Mouse (Mus musculus) spleen, postnatal 36 days (tissue): ENCODE data around the gene Trim60.
A peak's percentile ranks its signal among the peaks of the same experiment; 100 is the strongest.
"Not testable (repeated sequence)": the region's sequence is repeated elsewhere in the genome, so short reads cannot be mapped to it uniquely, and the experiment has no call there.

Source experiments
- DNase-seq, 2 experiments: peaks; one replicate each; pipeline ENCODE4 v3.0.0; 2022; ENCODE audit warnings: low spot score in 2 of 2, mixed read lengths in 1 of 2

Trim60 gene

DNA sequence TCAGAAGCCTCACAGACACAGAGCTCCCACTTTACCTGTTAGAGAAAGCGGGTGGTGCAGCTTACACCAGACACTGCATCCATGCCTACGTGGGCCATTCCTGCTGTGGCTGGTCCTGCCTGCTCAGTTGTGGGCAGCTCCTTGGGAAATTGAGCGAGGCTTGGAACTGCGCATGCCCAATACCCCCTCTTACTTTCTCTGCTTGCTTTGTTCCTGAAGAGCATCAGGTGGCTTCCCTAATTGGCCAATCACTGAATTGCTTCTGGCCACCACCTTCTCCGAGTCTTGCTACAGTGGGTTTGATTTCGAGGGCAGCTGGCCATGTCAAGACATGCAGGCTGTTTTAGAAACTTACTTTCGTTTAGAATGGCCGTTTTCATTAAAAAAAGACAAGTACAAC lies at the start of gene Trim60, which contains the start of gene Trim61:
Trim60 (minus strand) TSS at position 162 of the 400 bp plus-strand sequence.
Trim61 (minus strand) TSS at position 101 of the 400 bp plus-strand sequence.
- no peak for DNase-seq

- DNase-seq: no peak
Observed at GRCm38 (mm10) chr8:65067694-65068472, 49.5 kb upstream of the Trim60 start.

DNA sequence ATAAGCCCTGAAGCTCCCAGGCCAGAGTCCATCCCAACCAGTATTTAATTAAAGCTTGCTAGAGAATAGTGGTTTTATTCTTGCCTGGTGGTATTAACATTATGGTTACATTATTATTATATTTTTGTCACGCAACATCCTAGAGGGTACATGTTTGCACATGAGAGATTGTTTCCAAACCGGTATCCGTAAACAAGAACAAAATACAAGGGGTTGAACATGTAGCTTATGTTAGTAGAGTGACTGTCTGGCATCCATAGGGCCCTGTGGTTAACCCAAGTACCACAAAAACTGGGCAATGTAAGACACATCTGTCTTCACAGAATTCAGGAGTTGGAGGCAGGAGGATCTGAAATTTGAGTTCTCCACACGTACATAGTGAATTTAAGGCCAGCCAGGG lies 48.6 kb upstream of the Trim60 start:
- no peak for DNase-seq

- DNase-seq: no peak
Observed at GRCm38 (mm10) chr8:65065622-65066021, 47.2 kb upstream of the Trim60 start.

DNA sequence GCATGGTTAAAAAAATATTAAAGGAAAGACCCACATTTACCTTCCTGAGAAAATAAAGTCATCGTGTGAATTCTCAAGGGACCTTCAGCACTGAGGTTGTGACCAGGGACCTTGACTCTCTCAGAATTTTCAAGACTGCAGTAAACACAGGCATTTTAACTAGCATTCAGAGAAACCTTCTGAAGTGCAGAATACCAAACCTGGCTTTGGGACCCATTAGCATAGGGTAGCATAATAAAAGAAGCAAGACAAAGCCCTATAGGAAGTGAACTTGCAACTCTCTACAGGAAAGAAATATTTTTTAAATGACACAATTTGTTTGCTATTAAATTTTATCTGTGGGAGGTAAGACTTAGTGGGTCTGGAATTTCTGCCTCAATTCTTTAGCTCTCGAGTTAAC lies 45.7 kb upstream of the Trim60 start:
- no peak for DNase-seq

DNA sequence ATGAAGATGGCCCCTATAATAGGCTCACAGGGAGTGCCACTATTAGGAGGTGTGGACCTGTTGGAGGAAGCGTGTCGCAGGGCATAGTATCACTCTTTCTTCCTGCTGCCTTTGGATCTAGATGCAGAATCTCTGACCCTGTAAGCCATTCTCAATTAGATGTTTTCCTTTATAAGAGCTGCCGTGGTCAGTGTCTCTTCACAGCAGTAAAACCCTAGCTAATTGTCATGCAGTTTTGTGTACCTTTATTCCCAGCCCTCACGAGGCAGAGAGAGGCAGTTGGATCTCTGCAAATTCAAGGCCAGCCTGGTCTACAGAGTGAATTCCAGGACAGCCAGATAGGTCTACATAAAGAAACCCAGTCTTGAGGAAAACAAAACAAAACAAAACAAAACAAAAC lies 43.8 kb upstream of the Trim60 start:
- no peak for DNase-seq

DNA sequence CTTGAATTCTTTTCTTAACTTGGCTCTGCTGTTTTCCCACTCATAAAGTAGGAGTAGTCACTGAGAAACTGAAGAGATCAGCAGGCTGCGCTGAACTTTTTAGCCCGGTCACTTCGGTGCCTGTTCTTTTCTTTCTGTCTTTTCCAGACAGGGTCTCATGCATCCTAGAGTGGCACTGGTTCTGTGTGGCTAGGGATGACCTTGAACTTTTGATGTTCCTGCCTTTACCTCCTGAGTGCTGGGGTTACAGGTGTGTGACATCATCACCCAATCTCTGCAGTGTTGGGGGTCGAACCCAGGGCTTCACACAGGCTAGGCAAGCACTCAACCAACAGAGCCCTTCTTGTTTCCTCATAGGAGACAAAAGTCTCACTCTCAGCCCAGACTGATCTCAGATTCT lies 38.3 kb upstream of the Trim60 start:
- no peak for DNase-seq

DNA sequence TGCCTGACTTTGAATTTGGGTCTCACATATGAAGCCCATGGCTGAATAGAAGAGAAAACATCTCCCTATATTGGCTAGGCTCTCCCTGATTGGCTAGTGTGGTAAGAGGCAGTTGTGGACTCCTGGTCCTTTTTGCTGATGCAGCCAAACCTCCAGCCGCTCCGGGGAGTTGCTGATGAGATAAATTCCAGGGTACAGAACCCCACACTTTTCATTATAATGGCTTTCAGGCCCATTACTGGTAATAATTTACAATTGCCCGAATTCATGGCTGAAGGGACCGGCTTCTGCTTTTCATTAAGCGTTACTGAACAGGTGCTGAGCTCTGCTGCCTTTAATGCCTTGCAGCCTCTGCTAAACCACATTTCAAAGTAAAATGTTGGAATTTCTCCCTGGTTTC lies 35.6 kb upstream of the Trim60 start:
- DNase-seq: no peak

DNA sequence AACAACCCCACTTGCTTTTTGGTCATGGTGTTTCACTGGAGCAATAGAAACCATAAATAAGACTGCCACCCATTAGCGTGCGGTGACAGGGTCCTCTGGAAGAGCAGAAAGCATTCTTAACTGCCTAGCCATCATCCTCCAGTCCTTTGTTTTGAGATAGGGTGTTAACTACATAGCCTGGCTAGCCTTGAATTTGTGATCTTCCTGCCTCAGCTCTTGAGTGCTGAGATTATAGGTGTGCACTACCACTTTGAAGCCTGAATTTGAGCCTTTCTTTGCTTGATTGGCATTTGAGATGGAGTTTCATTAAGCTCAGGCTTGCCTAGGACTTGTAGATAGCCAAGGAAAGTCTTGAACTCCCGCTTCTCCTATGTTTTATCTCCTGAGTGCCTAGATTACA lies 35.2 kb upstream of the Trim60 start:
- no peak for DNase-seq

GRCm38 (mm10) chr8:65047801-65048200 lies 29.4 kb upstream of the Trim60 start:
- DNase-seq: no peak

GRCm38 (mm10) chr8:65047193-65047592 lies 28.8 kb upstream of the Trim60 start:
- DNase-seq: no peak

DNA sequence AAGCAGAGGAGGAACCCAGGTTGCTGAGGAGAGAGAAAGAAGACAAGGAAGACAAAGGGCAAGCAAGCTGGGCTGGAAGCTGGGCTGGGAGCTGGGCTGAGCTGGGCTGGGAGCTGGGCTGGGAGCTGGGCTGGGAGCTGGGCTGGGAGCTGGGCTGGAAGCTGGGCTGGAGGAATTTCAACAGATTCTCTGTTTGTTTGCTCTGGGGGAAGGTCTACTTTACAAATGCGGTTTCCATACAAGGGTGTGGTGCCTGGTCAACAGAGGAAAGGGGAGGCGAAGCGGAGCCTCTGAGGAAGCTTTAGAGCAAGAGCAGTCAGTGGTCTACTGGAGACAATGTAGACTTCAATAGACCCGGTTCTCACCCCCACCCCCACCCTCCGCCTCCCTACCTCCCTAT lies 28.2 kb upstream of the Trim60 start:
- no peak for DNase-seq

DNA sequence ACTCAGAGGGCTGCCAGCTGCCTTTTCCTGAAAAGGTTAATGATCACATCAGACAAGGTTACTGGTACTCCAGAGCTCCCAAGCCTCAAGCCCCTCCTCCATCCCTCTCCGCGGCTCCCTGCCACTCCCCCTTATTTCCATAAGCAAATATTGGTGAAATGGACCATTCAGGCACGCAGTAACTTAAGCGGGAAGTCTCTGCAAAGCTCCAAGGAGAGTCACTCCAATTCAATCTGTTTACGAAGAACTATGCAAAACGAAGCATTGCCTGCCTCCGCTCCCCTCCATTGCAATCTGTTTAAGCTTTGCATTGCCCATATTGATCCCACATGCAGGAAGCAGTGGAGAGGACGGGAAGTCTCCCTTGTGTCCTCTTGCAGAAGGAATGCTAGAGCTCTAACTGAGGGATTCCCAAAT lies 18.7 kb upstream of the Trim60 start, which contains the start of gene Apela:
Apela (minus strand) TSS at position 220 of the 417 bp plus-strand sequence.
- no peak for DNase-seq

DNA sequence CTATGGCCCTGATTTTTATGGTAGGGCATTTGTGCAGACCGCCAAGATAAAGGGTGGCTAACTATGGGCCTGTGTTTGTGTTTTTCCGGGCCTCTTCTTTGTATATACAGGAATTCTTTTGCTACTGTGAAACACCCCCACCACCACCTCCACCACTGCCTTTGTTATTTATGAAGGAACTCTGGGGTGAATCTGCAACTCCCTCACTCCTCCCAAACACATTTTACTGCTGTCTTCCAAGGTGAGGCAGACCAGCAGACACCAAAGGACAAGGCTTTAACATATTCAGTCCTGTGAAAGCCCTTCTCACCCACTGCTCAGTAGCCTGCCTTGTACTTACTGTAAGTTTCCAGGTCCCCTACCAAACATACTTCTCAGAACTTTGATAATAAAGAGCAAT lies 15.8 kb upstream of the Trim60 start:
- DNase-seq: no peak

DNA sequence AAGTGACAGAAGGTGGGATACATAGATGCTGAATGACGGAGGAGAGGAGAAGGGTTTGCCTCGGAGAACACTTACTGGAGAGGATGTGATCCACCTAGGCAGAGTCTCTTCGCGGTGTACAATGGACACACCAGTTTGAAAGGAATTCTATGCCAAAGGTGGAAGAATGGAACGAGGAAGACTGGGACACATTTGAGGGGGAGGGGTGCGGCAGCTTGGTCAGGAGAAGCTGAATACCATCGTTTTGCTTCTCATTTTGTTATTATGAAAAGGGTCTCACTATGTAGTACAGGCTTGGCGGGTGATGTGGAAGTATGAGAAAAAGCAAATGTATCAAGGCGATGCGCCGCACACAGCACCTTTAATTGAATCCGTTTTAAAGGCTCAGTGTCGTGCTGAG lies 14.7 kb upstream of the Trim60 start:
- no peak for DNase-seq

GRCm38 (mm10) chr8:65032107-65032506 lies 13.7 kb upstream of the Trim60 start:
- DNase-seq: no peak

- DNase-seq: no peak
Observed at GRCm38 (mm10) chr8:65030735-65031485, 12.5 kb upstream of the Trim60 start.

DNA sequence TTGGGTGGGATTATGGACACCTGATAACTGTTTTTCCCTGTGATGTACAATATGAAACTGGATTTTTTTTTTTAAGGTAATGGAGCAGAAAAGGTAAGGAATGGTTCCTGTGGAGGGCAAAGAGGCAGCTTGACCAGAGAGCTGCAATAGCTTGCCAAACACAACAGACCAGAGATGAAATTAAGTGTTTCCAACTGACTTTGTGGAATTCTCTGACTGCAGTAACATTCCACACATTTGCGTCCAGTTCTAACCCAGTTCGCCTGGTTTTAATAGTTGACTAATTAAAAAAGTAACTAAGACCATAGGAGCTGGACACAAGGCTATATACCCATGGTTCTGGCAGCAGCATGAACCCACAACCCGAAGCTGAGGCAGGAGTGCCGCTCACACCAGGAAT lies 11.4 kb upstream of the Trim60 start:
- DNase-seq: no peak

- no peak for DNase-seq
Observed at GRCm38 (mm10) chr8:65028959-65029686, 10.7 kb upstream of the Trim60 start.

DNA sequence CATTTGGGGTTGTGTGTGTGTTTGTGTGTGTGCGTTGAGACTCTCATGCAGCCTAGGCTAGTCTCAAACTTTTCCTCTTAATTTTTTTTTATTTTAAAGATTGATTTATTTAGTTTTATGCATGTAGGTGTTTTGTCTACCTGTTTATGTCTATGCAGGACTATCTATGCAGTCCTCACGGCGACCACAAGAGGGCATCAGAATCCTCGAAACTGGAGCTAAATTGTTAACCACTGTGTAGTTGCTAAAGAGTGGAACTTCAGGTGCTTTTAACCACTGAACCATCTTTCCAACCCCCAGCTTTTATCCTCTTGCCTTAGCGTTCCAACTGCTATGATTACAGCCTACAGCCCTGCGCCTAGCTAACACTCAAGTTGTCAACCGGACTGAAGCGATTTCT lies 4.1 kb upstream of the Trim60 start:
- peak; percentile 3 to 10 for DNase-seq

DNA sequence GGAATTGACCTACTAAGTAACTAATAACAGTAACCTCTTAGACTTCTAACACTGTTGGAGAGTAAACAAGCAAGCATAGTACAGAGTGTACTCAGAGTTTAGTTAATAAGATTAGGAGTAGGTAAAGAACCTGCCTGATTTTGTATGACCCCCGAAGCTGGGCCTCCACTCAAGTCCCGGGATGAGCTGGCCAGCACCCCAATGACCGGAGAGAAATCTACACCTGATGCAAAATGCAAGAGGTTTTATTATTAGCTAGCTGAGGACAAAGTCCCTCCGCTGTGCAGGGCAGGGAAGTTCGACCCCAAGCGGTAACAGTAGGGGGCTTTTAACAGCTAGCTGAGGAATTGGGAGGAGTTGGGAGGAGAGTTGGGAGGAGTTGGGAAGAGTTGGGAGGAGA lies 10.8 kb downstream of the Trim60 start:
- not testable (repeated sequence) for DNase-seq

- DNase-seq: no peak
Observed at GRCm38 (mm10) chr8:64998806-64999365, 19.5 kb downstream of the Trim60 start.
